Mouse (Mus musculus): Measurements from ENCODE around the gene Fat3. TPM values are rescaled to one million over a fixed set of nuclear protein-coding genes. Genes with fewer than 3 reads are reported as not detected.

The Fat3 gene
- polyA plus RNA-seq, 1 experiment from 2014 or later = 2.3 TPM

DNA sequence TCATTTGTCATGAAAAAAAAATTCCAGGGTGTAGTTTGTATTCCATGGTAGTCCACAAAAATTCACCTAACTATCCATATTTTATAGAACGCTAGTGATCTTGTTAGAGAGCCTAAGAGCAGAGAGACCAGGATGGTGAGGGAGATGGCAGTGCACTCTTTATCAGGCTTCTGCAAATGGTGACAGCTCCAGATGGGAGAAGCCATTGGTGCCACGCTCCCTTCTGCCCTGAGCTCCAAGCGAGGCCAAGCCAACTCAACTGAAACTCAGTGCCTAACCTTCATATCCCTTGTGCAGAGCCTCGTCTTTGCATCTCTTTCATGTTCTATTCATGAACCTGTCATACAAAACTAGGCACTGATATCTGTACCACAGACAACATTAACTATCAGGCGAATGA is 575.8 kb downstream of the Fat3 start:
- Histone ChIP-seq H3K27me3 (ENCODE audit: control insufficient read depth, insufficient read depth, low read length) (no peaks in the 10 kb centered on the region), H3K27ac (ENCODE audit: low read depth, low read length) (no peak overlapping the region), H3K4me1 (ENCODE audit: control insufficient read depth, insufficient read depth, low read length) (no peaks in the 10 kb centered on the region), H3K9me3 (replicated peaks; ENCODE audit: control insufficient read depth, low read length) (no peaks in the 10 kb centered on the region), H3K9ac (ENCODE audit: low read depth, low read length) (no peak overlapping the region), H3K4me3 (ENCODE audit: low read depth, low read length) (no peak overlapping the region), H3K4me2 (no peak overlapping the region), H3K36me3 (ENCODE audit: control insufficient read depth, insufficient read depth, low read length) (no peaks in the 10 kb centered on the region)
- ATAC-seq (replicated peaks; ENCODE audit: insufficient number of reproducible peaks, low FRiP score, low TSS enrichment) = no peak
- 81% methylated on average over 5 of the region's 5 CpGs for WGBS (ENCODE audit: insufficient replicate concordance)

GRCm38 (mm10) chr9:15920271-15920670 is 580.8 kb downstream of the Fat3 start:
- H3K4me2 ChIP-seq = no peak overlapping the region
- no peaks in the 10 kb centered on the region for H3K9me3 ChIP-seq (replicated peaks; ENCODE audit: control insufficient read depth, low read length)
- H3K9ac ChIP-seq (ENCODE audit: low read depth, low read length) = no peak overlapping the region
- H3K4me3 ChIP-seq (ENCODE audit: low read depth, low read length) = no peak overlapping the region
- no peak overlapping the region for H3K27ac ChIP-seq (ENCODE audit: low read depth, low read length)
- H3K36me3 ChIP-seq (ENCODE audit: control insufficient read depth, insufficient read depth, low read length) = no peaks in the 10 kb centered on the region
- WGBS (ENCODE audit: insufficient replicate concordance) = 60% methylated on average over 4 of the region's 4 CpGs
- no peaks in the 10 kb centered on the region for H3K4me1 ChIP-seq (ENCODE audit: control insufficient read depth, insufficient read depth, low read length)
- no peaks in the 10 kb centered on the region for H3K27me3 ChIP-seq (ENCODE audit: control insufficient read depth, insufficient read depth, low read length)
- ATAC-seq (replicated peaks; ENCODE audit: insufficient number of reproducible peaks, low FRiP score, low TSS enrichment) = no peak

GRCm38 (mm10) chr9:15919373-15920005 is 581.6 kb downstream of the Fat3 start:
- no peak for ATAC-seq (replicated peaks; ENCODE audit: insufficient number of reproducible peaks, low FRiP score, low TSS enrichment)
- H3K4me3 ChIP-seq (ENCODE audit: low read depth, low read length) = no peak overlapping the region
- H3K36me3 ChIP-seq (ENCODE audit: control insufficient read depth, insufficient read depth, low read length) = no peaks in the 10 kb centered on the region
- H3K4me2 ChIP-seq = no peak overlapping the region
- H3K9ac ChIP-seq (ENCODE audit: low read depth, low read length) = no peak overlapping the region
- no peaks in the 10 kb centered on the region for H3K4me1 ChIP-seq (ENCODE audit: control insufficient read depth, insufficient read depth, low read length)
- no peaks in the 10 kb centered on the region for H3K9me3 ChIP-seq (replicated peaks; ENCODE audit: control insufficient read depth, low read length)
- no peak overlapping the region for H3K27ac ChIP-seq (ENCODE audit: low read depth, low read length)
- no peaks in the 10 kb centered on the region for H3K27me3 ChIP-seq (ENCODE audit: control insufficient read depth, insufficient read depth, low read length)
- 73% methylated on average over 5 of the region's 5 CpGs for WGBS (ENCODE audit: insufficient replicate concordance)

DNA sequence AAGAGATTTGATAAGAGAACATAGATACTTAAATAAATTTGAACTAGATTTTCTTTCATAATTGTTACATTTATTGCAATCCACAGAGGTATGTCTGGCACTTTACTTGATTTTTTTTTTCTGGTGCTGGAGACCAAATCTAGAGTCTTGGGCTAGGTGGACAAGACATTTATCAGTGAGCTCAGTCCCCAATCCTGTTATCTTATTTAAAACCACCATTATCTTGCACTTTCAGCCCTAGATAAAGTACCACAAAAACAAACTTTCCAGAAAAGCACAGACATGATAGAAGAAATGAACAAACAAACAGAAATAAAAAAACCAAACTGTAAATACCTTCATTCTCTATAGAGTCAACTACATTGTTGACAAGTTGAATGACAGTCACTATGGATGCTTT is 584.5 kb downstream of the Fat3 start:
- no peaks in the 10 kb centered on the region for H3K4me1 ChIP-seq (ENCODE audit: control insufficient read depth, insufficient read depth, low read length)
- H3K9ac ChIP-seq (ENCODE audit: low read depth, low read length) = no peak overlapping the region
- H3K36me3 ChIP-seq (ENCODE audit: control insufficient read depth, insufficient read depth, low read length) = no peaks in the 10 kb centered on the region
- no peak for ATAC-seq (replicated peaks; ENCODE audit: insufficient number of reproducible peaks, low FRiP score, low TSS enrichment)
- no peak overlapping the region for H3K4me2 ChIP-seq
- no peak overlapping the region for H3K27ac ChIP-seq (ENCODE audit: low read depth, low read length)
- no peaks in the 10 kb centered on the region for H3K9me3 ChIP-seq (replicated peaks; ENCODE audit: control insufficient read depth, low read length)
- no peak overlapping the region for H3K4me3 ChIP-seq (ENCODE audit: low read depth, low read length)
- no peaks in the 10 kb centered on the region for H3K27me3 ChIP-seq (ENCODE audit: control insufficient read depth, insufficient read depth, low read length)

GRCm38 (mm10) chr9:15912735-15913134 is 588.4 kb downstream of the Fat3 start:
- no peaks in the 10 kb centered on the region for H3K36me3 ChIP-seq (ENCODE audit: control insufficient read depth, insufficient read depth, low read length)
- 0 out of 2 replicates have a peak, but pooled peaks cover 3% of the 10 kb centered on the region for H3K4me1 ChIP-seq (ENCODE audit: control insufficient read depth, insufficient read depth, low read length)
- no peaks in the 10 kb centered on the region for H3K27me3 ChIP-seq (ENCODE audit: control insufficient read depth, insufficient read depth, low read length)
- no peak overlapping the region for H3K4me3 ChIP-seq (ENCODE audit: low read depth, low read length)
- H3K27ac ChIP-seq (ENCODE audit: low read depth, low read length) = no peak overlapping the region
- no peak for ATAC-seq (replicated peaks; ENCODE audit: insufficient number of reproducible peaks, low FRiP score, low TSS enrichment)
- no peaks in the 10 kb centered on the region for H3K9me3 ChIP-seq (replicated peaks; ENCODE audit: control insufficient read depth, low read length)
- H3K9ac ChIP-seq (ENCODE audit: low read depth, low read length) = no peak overlapping the region
- no peak overlapping the region for H3K4me2 ChIP-seq
- 50% methylated on average over 1 of the region's 1 CpGs for WGBS (ENCODE audit: insufficient replicate concordance)

DNA sequence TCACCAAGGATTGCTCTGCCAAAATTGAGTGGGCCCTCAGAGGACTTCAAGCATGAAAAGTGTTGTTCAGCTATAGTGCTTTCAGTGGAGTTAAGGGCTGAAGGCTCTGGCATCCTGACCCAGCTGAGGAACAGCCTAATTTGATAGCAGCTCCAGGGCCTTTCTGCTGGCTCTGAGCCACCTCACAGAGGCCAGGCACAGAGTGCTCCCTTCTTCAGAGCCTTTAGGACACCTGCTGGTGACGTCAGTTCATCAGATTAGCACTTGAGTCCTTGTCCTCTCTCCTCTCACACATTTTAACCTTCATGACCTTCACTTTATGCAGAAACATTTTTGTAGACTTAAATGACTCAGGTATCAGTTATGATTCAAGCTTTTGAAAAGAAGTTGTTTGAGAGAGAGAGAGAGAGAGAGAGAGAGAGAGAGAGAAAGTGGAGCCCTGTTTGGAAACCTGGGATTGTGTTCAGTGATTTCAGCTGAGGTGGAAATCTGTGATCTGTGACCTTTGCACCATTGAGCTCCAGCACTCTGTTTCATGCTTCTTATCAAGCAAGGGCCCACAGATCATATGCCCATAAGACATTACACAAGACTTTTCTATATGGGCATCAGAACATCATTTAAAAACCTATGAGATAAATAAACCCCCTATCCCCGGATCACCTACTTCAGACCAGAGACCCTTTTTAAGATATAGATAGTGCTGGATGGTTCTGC is 591.5 kb downstream of the Fat3 start:
- Histone ChIP-seq H3K4me2 (no peak overlapping the region), H3K4me3 (ENCODE audit: low read depth, low read length) (no peak overlapping the region), H3K27ac (ENCODE audit: low read depth, low read length) (no peak overlapping the region), H3K9ac (ENCODE audit: low read depth, low read length) (no peak overlapping the region), H3K27me3 (ENCODE audit: control insufficient read depth, insufficient read depth, low read length) (no peaks in the 10 kb centered on the region), H3K4me1 (ENCODE audit: control insufficient read depth, insufficient read depth, low read length) (0 out of 2 replicates have a peak, but pooled peaks cover 3% of the 10 kb centered on the region), H3K36me3 (ENCODE audit: control insufficient read depth, insufficient read depth, low read length) (no peaks in the 10 kb centered on the region), H3K9me3 (replicated peaks; ENCODE audit: control insufficient read depth, low read length) (no peaks in the 10 kb centered on the region)
- no peak for ATAC-seq (replicated peaks; ENCODE audit: insufficient number of reproducible peaks, low FRiP score, low TSS enrichment)
- WGBS (ENCODE audit: insufficient replicate concordance) = 51% methylated on average over 2 of the region's 2 CpGs

DNA sequence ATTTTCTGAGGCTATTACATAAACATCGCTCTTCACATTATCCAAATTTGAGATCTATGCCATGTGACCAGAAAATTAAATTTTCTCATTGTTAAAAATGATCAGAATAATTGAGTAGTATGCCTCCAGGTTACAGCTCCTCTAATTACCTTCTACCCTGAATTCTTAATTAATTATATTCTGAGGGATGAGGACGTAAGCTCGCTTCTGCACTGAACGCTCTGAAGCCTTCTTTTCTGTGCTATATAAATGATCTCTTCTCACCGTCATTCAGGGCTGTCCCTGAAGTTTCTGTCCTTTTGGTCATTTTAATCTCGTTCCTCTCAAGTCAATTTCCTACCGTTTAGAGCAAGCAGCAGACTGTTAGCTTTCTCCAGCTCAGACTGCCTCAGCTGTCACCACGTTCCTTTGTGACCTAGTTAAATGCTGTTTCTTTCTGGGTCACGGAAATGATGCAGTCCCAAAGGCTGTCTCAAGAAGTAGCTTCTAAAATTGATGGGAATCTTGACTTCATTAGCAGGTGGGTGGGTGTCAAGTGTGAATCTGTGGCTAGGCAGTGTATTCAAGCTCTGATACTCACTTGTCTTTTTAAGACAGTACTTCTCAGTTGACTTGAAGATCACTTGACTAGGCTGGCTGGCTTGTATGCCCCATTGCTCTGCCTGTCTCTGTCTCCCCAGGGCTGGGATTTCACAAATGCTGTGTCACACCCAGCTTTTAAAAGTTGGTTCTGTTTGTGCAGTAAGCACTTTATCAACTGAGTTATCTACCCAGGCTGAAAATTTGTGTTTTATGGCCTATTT is 596.9 kb downstream of the Fat3 start:
- no peak overlapping the region for H3K4me3 ChIP-seq (ENCODE audit: low read depth, low read length)
- no peaks in the 10 kb centered on the region for H3K9me3 ChIP-seq (replicated peaks; ENCODE audit: control insufficient read depth, low read length)
- H3K27ac ChIP-seq (ENCODE audit: low read depth, low read length) = no peak overlapping the region
- H3K9ac ChIP-seq (ENCODE audit: low read depth, low read length) = no peak overlapping the region
- H3K27me3 ChIP-seq (ENCODE audit: control insufficient read depth, insufficient read depth, low read length) = no peaks in the 10 kb centered on the region
- no peak for ATAC-seq (replicated peaks; ENCODE audit: insufficient number of reproducible peaks, low FRiP score, low TSS enrichment)
- 63% methylated on average over 9 of the region's 9 CpGs for WGBS (ENCODE audit: insufficient replicate concordance)
- no peaks in the 10 kb centered on the region for H3K36me3 ChIP-seq (ENCODE audit: control insufficient read depth, insufficient read depth, low read length)
- no peak overlapping the region for H3K4me2 ChIP-seq
- 0 out of 2 replicates have a peak, but pooled peaks cover under 1% of the 10 kb centered on the region for H3K4me1 ChIP-seq (ENCODE audit: control insufficient read depth, insufficient read depth, low read length)

DNA sequence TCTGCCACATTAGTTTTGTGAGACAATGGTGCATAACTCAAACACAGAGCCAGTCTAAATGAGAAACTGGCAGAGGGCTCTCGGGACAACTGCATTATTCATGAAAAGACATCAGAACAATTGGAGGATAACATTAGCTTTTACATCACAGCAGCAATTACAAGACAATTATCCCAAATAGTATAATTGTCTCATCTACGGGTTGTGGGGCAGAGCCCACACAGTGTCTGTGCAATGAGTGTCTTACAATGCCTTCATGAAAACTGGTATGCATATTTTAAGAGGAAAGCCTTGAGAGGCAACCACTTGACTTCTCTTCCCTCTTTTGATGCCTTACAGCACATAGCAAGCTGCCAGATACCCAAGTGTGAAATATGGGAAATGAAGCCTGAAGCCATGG is 603.0 kb downstream of the Fat3 start:
- WGBS (ENCODE audit: insufficient replicate concordance) = 72% methylated on average over 2 of the region's 2 CpGs
- no peak overlapping the region for H3K4me3 ChIP-seq (ENCODE audit: low read depth, low read length)
- H3K4me2 ChIP-seq = no peak overlapping the region
- no peaks in the 10 kb centered on the region for H3K36me3 ChIP-seq (ENCODE audit: control insufficient read depth, insufficient read depth, low read length)
- no peaks in the 10 kb centered on the region for H3K4me1 ChIP-seq (ENCODE audit: control insufficient read depth, insufficient read depth, low read length)
- H3K9me3 ChIP-seq (replicated peaks; ENCODE audit: control insufficient read depth, low read length) = no peaks in the 10 kb centered on the region
- no peaks in the 10 kb centered on the region for H3K27me3 ChIP-seq (ENCODE audit: control insufficient read depth, insufficient read depth, low read length)
- ATAC-seq (replicated peaks; ENCODE audit: insufficient number of reproducible peaks, low FRiP score, low TSS enrichment) = no peak
- H3K27ac ChIP-seq (ENCODE audit: low read depth, low read length) = no peak overlapping the region
- H3K9ac ChIP-seq (ENCODE audit: low read depth, low read length) = no peak overlapping the region
